Mouse (Mus musculus): ENCODE data around the gene Plcl1. TPM values are rescaled to one million over a fixed set of nuclear protein-coding genes. Genes with fewer than 3 reads are reported as not detected.

Plcl1 gene
- total RNA-seq, 2 experiments from 2014 or later, result not detected

- ATAC-seq (replicated peaks; ENCODE audit: low FRiP score, poor library complexity, severe bottlenecking), result no peak
These were observed 342.8 kb downstream of the Plcl1 start for GRCm38 (mm10) chr1:55748516-55748915.

GRCm38 (mm10) chr1:55749770-55750169, 344.0 kb downstream of the Plcl1 start:
- no peak for ATAC-seq (replicated peaks; ENCODE audit: low FRiP score, poor library complexity, severe bottlenecking)

DNA sequence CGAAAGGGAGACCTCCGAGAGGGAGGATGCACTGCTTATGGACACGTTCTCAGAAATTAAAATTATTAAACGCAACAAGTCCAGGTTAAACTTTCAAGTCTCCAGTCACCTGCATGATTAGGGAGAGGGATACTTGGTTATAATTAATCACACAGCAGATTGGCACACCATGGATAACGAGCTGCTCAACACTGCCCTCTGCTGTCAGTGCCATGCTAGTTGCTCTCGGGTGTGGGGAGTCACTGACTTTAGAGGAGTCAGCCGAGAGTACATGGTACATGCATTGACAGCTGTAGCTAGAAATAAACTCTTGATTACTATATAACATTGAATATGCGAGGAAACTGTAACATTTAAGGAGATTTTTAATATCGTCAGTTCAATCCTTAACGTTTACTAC, 350.0 kb downstream of the Plcl1 start:
- ATAC-seq (replicated peaks; ENCODE audit: low FRiP score, poor library complexity, severe bottlenecking), result no peak

- no peak for ATAC-seq (replicated peaks; ENCODE audit: low FRiP score, poor library complexity, severe bottlenecking)
These were observed 356.6 kb downstream of the Plcl1 start for GRCm38 (mm10) chr1:55762284-55762683.

GRCm38 (mm10) chr1:55763171-55763570, 357.4 kb downstream of the Plcl1 start:
- no peak for ATAC-seq (replicated peaks; ENCODE audit: low FRiP score, poor library complexity, severe bottlenecking)

DNA sequence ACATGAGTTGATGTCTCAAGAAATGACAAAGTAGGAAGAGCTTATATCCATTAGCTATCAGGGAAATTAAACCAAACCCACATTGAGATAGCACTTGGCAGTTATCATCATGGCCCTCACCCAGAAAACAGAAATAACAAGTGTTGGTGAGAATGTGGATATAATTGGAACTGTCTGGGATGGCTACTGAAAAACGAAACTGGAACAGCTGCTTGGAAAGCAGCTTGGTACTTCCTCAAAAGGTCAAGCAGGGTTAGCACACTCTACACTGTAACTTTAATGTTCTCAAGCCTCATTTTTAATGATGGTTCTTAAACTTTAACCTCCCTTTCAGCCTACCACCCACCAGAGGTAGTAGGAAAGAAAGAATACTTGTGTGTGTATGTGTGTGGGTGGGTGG, 361.0 kb downstream of the Plcl1 start:
- no peak for ATAC-seq (replicated peaks; ENCODE audit: low FRiP score, poor library complexity, severe bottlenecking)

DNA sequence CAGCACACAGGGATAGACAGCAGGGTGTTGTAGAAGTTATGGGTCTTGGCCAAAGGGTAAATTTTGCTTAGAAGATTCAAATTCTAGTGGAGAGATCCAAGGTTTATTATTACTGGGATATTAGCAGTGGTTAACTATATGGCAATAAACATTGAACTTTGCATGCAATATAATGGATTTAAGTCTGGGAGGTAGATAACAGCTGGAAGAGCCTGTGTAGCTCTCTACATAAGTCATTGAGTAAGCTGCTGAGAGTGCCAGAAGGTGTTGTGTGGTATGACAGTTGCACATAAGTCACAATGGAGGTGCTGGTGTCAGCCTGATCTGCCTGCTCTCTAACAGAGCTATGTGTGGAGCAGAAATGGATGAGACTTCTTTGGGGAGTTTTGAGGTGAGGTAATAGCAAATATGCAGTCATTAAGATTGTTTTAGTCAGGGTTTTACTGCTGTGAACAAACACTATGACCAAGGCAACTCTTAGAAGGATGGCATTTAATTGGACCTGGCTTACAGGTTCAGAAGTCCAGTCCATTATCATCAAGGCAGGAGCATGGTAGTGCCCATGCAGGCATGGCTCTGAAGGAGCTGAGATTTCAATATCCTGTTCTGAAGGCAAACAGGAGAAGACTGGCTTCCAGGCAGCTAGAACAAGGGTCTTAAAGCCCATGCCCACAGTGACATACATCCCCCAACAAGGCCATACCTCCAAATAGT, 364.5 kb downstream of the Plcl1 start:
- ATAC-seq (replicated peaks; ENCODE audit: low FRiP score, poor library complexity, severe bottlenecking), result no peak

DNA sequence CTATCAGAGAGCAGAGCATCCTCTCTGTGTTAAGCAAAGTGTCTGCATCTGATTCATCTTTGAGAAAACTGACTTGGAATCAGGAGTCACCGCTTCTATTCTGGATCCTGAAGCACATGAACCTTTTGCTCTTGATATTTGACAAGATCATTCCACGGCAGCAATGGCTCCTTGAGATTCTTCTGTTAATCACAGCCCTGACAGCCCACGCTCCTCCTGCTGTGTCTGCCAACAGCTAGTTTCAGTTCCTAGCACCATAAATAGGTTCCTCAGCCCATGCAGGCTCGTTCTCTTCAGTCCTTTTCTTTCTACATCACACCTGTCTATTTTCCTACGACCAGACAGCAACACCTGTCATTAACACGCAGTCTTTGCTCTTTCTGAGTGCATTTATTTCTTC, 387.1 kb downstream of the Plcl1 start:
- ATAC-seq (replicated peaks; ENCODE audit: low FRiP score, poor library complexity, severe bottlenecking), result no peak

Other genes with a start within 250 kb of the Plcl1 start
- gene Rftn2, start 179.1 kb upstream of the Plcl1 start, total RNA-seq (2015; ENCODE audit: low replicate concordance), result not detected in 2 replicates
- 0.17 TPM in 1 of 2 replicates, not detected in the other for gene Rftn2, start 179.1 kb upstream of the Plcl1 start, total RNA-seq (2017; ENCODE audit: low replicate concordance)
- 2.1 and 2.3 TPM in 2 replicates for gene Mars2, start 168.7 kb upstream of the Plcl1 start, total RNA-seq (2015; ENCODE audit: low replicate concordance)
- gene Mars2, start 168.7 kb upstream of the Plcl1 start, total RNA-seq (2017; ENCODE audit: low replicate concordance), result 1.7 and 2.0 TPM in 2 replicates
- gene Boll, start 42.5 kb upstream of the Plcl1 start, total RNA-seq (2015; ENCODE audit: low replicate concordance), result not detected in 2 replicates
- not detected in 2 replicates for gene Boll, start 42.5 kb upstream of the Plcl1 start, total RNA-seq (2017; ENCODE audit: low replicate concordance)

Data from erythroblast, adult 5-6 weeks (primary cell).